Mouse (Mus musculus): ENCODE data around the gene Sbp. TPM values are rescaled to one million over a fixed set of nuclear protein-coding genes. Genes with fewer than 3 reads are reported as not detected.

The Sbp gene
- polyA plus RNA-seq, 1 experiment from 2014 or later: not detected

Other genes starting within 250 kb of the Sbp start
- not detected in 2 replicates for gene 1520401A03Rik, start 218.9 kb upstream of the Sbp start, polyA plus RNA-seq (2014; fragmentation: Nextera tagmentation; extraction: Ambion mirVana)
- 16.2 and 18.2 TPM in 2 replicates for gene Pkmyt1, start 215.3 kb upstream of the Sbp start, polyA plus RNA-seq (2014; fragmentation: Nextera tagmentation; extraction: Ambion mirVana)
- 56.6 and 69.2 TPM in 2 replicates for gene Paqr4, start 200.8 kb upstream of the Sbp start, polyA plus RNA-seq (2014; fragmentation: Nextera tagmentation; extraction: Ambion mirVana)
- 0.71 and 0.80 TPM in 2 replicates for gene Kremen2, start 195.8 kb upstream of the Sbp start, polyA plus RNA-seq (2014; fragmentation: Nextera tagmentation; extraction: Ambion mirVana)
- 210 and 220 TPM in 2 replicates for gene Flywch1, start 170.1 kb upstream of the Sbp start, polyA plus RNA-seq (2014; fragmentation: Nextera tagmentation; extraction: Ambion mirVana)
- 70.7 and 95.4 TPM in 2 replicates for gene Flywch2, start 155.6 kb upstream of the Sbp start, polyA plus RNA-seq (2014; fragmentation: Nextera tagmentation; extraction: Ambion mirVana)
- 498 and 502 TPM in 2 replicates for gene Srrm2, start 151.1 kb upstream of the Sbp start, polyA plus RNA-seq (2014; fragmentation: Nextera tagmentation; extraction: Ambion mirVana)
- gene Elob, start 112.5 kb upstream of the Sbp start, polyA plus RNA-seq (2014; fragmentation: Nextera tagmentation; extraction: Ambion mirVana): 1,255 and 1,621 TPM in 2 replicates
- 0.41 TPM in 1 of 2 replicates, not detected in the other for gene Prss33, start 105.6 kb upstream of the Sbp start, polyA plus RNA-seq (2014; fragmentation: Nextera tagmentation; extraction: Ambion mirVana)
- not detected in 2 replicates for gene Prss32, start 97.8 kb upstream of the Sbp start, polyA plus RNA-seq (2014; fragmentation: Nextera tagmentation; extraction: Ambion mirVana)
- 1.00 and 2.2 TPM in 2 replicates for gene Prss41, start 97.5 kb upstream of the Sbp start, polyA plus RNA-seq (2014; fragmentation: Nextera tagmentation; extraction: Ambion mirVana)
- not detected in 2 replicates for gene Prss21, start 73.6 kb upstream of the Sbp start, polyA plus RNA-seq (2014; fragmentation: Nextera tagmentation; extraction: Ambion mirVana)
- not detected in 2 replicates for gene Dcpp1, start 60.8 kb upstream of the Sbp start, polyA plus RNA-seq (2014; fragmentation: Nextera tagmentation; extraction: Ambion mirVana)
- not detected in 2 replicates for gene Dcpp2, start 60.8 kb upstream of the Sbp start, polyA plus RNA-seq (2014; fragmentation: Nextera tagmentation; extraction: Ambion mirVana)
- gene Dcpp3, start 24.2 kb upstream of the Sbp start, polyA plus RNA-seq (2014; fragmentation: Nextera tagmentation; extraction: Ambion mirVana): not detected in 2 replicates
- not detected in 2 replicates for gene Sbpl, start 13.6 kb downstream of the Sbp start, polyA plus RNA-seq (2014; fragmentation: Nextera tagmentation; extraction: Ambion mirVana)
- gene Prss30, start 38.9 kb downstream of the Sbp start, polyA plus RNA-seq (2014; fragmentation: Nextera tagmentation; extraction: Ambion mirVana): not detected in 2 replicates
- gene Prss22, start 56.4 kb downstream of the Sbp start, polyA plus RNA-seq (2014; fragmentation: Nextera tagmentation; extraction: Ambion mirVana): not detected in 2 replicates
- gene Prss27, start 96.5 kb downstream of the Sbp start, polyA plus RNA-seq (2014; fragmentation: Nextera tagmentation; extraction: Ambion mirVana): 0.17 TPM in 1 of 2 replicates, not detected in the other
- gene Kctd5, start 131.8 kb downstream of the Sbp start, polyA plus RNA-seq (2014; fragmentation: Nextera tagmentation; extraction: Ambion mirVana): 73.1 and 75.9 TPM in 2 replicates
- 68.3 and 74.3 TPM in 2 replicates for gene Pdpk1, start 209.3 kb downstream of the Sbp start, polyA plus RNA-seq (2014; fragmentation: Nextera tagmentation; extraction: Ambion mirVana)
- gene Amdhd2, start 222.1 kb downstream of the Sbp start, polyA plus RNA-seq (2014; fragmentation: Nextera tagmentation; extraction: Ambion mirVana): 25.8 and 27.6 TPM in 2 replicates
- gene Atp6v0c, start 228.0 kb downstream of the Sbp start, polyA plus RNA-seq (2014; fragmentation: Nextera tagmentation; extraction: Ambion mirVana): 1,214 and 1,517 TPM in 2 replicates

All from midbrain, embryonic 14.5 days (tissue).